Mouse (Mus musculus): ENCODE results near the gene Gm12569. TPM values are rescaled to one million over a fixed set of nuclear protein-coding genes. Genes with fewer than 3 reads are reported as not detected.

The Gm12569 gene
- total RNA-seq, 2 experiments from 2014 or later = not detected

DNA sequence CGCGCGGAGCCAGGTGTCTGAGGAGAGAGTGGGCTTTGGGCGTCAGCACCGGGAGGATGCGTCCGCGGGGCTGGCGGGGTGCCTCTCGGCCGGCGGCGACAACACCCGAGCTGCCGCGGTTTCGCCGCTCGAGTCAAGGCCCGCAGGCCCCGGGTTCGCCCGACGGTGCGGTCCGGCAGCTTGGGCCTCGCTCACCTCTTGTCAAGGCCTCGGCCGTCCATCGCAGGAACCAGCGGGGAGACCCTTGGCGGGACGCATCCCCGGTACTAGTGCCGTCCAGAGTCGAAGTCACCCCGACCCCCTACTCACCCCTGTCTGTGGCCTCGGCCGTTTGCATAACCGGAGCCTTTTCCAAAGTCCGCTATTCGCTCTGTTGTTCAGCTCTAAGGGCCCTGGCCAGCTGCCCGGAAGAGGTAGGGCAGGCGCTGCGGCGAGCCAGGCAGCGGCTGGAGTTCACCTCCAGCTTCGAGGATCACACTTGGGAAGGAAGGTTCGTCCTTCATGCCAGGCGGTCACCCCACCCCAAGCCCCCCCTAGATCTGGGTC is 43.1 kb downstream of the Gm12569 start:
- TF ChIP-seq CTCF (IDR thresholded peaks at IDR 0.05) = no peak
- Histone ChIP-seq H3K4me3 (peak overlapping the region; percentile 93), H3K27ac (peak overlapping the region; percentile 97)
- intact Hi-C loops (cut with DNase I) = loop anchor here (1.0 kb wide), 1 partner anchor 36 kb away; no protein-coding TSS in a partner anchor
- DNase-seq (ENCODE audit: extremely low spot score in 1 of 2, low spot score in 2 of 2) = no peak

DNA sequence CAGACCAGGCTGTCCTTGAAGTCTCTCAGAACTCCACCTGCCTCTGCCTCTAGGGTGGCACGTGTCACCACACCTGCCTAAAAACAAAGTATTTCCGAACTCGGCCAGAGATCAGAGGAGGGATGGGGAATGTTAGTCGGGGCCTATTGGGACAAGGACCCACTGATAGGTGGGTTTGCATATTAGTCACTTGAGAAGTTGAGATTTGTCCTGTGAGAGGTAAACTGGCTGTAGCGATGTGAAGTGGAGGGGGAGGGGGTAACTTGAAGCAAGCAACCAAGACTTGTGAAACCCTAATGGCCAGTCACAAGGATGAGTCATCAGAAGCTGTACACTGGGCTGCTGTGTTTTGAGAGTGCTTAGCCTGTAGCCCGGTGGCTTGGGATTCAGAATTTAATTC is 44.1 kb downstream of the Gm12569 start:
- no peak for DNase-seq (ENCODE audit: extremely low spot score in 1 of 2, low spot score in 2 of 2)
- Histone ChIP-seq H3K27ac (no peak overlapping the region; the same call in 1 of the 2 replicates), H3K4me3 (peak overlapping the region; percentile 93)
- intact Hi-C loops (cut with DNase I) = loop anchor here (2.0 kb wide), 2 partner anchors 204 to 324 kb away; no protein-coding TSS in a partner anchor
- TF ChIP-seq CTCF (IDR thresholded peaks at IDR 0.05) = no peak

GRCm38 (mm10) chr11:51265326-51265725 is 45.1 kb downstream of the Gm12569 start:
- H3K27ac ChIP-seq = no peak overlapping the region
- H3K4me3 ChIP-seq = peak overlapping the region; percentile 26
- intact Hi-C loops (cut with DNase I) = loop anchor here (2.0 kb wide), 2 partner anchors 205 to 325 kb away; no protein-coding TSS in a partner anchor
- peak; percentile 82 for TF ChIP-seq CTCF (IDR thresholded peaks at IDR 0.05)
- DNase-seq (ENCODE audit: extremely low spot score in 1 of 2, low spot score in 2 of 2) = no peak

GRCm38 (mm10) chr11:51274418-51274817 is 54.1 kb downstream of the Gm12569 start:
- no peak for DNase-seq (ENCODE audit: extremely low spot score in 1 of 2, low spot score in 2 of 2)
- Histone ChIP-seq H3K27ac (no peak overlapping the region), H3K4me3 (no peak overlapping the region)
- no peak for TF ChIP-seq CTCF (IDR thresholded peaks at IDR 0.05)
- intact Hi-C loops (cut with DNase I) = no loop called here

Other genes starting within 250 kb of the Gm12569 start
- not detected for gene Olfr1377, start 238.5 kb upstream of the Gm12569 start, total RNA-seq (2021)
- gene Olfr51, start 216.9 kb upstream of the Gm12569 start, total RNA-seq (2021) = not detected
- not detected for gene Olfr54, start 206.2 kb upstream of the Gm12569 start, total RNA-seq (2021)
- gene Olfr1375, start 172.4 kb upstream of the Gm12569 start, total RNA-seq (2021) = not detected
- gene Zfp354a, start 161.2 kb upstream of the Gm12569 start, total RNA-seq (2021) = 1 to 10 TPM; 6.5 to 8.5 TPM
- 100 to 1,000 TPM; 106 to 134 TPM for gene Clk4, start 41.3 kb downstream of the Gm12569 start, total RNA-seq (2021)
- gene BC049762, start 42.6 kb downstream of the Gm12569 start, total RNA-seq (2021) = not detected
- gene Col23a1, start 69.4 kb downstream of the Gm12569 start, total RNA-seq (2021) = 10 to 100 TPM; 11.1 to 11.3 TPM

Measured in left cerebral cortex, adult 2 months (tissue).